Mouse (Mus musculus) myocyte (in vitro differentiated cells): Measurements from ENCODE around the gene Dlg2.

Source experiments
- MAX ChIP-seq: IDR thresholded peaks from one replicate; pipeline ENCODE4 v1.6.1; 2011; ENCODE audit warnings: low read depth, mild to moderate bottlenecking, control low read depth
- MYOG ChIP-seq, 3 experiments: IDR thresholded peaks; one replicate each; pipeline ENCODE4 v1.6.1; 2011; ENCODE audit warnings: control low read depth in 2 of 3, low read depth in 2 of 3, mild to moderate bottlenecking in 2 of 3; ENCODE audit not compliant: insufficient read length in 2 of 3, control insufficient read depth in 1 of 3, insufficient read depth in 1 of 3

DNA sequence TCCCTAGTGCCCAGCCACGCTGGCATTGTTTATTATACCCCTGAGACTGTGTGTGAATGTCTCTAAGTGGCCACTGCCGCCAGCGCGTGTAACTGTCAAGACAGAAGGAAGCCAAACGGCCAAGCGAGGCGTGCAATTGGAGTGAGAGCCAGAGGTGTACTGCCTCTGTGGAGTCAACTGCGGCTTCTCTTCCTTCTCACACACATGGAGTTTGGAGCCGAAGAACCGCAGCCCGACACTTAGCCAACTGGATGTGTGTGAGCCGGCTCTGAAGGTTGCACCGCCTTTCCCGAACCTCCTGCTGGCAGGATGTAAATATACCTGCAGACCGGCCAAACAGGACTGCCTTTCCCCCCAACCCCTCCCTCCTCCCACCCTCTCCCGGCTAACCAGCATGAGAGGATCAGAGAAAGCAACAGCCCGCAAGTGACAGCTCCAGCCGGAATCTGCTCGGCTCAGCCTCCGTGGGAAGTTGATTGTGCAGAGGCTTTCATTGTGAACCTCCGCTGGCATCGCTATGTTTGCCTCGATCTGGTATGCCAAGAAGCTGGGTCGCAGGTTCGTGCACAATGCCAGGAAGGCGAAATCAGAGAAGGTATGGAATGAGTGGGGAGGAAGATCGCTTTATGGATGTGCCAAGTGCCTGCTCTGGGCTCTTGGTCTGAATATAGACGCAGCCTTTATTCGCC is 1066.3 kb downstream of the Dlg2 start:
- TF ChIP-seq MAX = no peak
- TF ChIP-seq MYOG (IDR thresholded peaks at IDR 0.05; ENCODE audit: control insufficient read depth in 1 of 3, insufficient read depth in 1 of 3, insufficient read length in 2 of 3, low read depth in 2 of 3) = no peak
